Mouse (Mus musculus): Measurements from ENCODE around the gene Scn10a.

The Scn10a gene

GRCm38 (mm10) chr9:119575732-119576131 is 143.4 kb downstream of the Scn10a start:
- DNase-seq (ENCODE audit: low read depth): peak; percentile 25

GRCm38 (mm10) chr9:119574366-119574765 is 144.8 kb downstream of the Scn10a start:
- DNase-seq (ENCODE audit: low read depth): no peak

DNA sequence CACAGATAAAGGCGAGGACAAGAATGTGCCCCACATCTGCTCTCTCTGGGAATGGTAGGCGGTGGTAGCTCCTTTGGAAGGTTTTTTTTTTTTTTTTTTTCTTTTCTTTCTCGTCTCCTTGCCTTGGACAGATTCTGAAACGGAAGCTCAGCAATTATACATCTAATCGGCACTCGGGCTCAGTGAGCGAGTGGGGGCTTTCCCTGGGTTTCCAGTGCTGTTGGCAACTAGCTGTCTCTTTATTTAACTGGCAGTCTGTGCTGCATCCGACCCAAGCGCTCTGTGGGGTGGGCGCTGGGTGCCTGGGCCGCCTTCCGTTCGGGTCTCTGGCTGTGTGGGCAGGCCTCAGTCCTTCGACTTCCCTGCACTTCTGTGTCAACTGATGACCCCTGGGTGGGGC is 146.1 kb downstream of the Scn10a start:
- DNase-seq (ENCODE audit: low read depth): no peak

GRCm38 (mm10) chr9:119571411-119571888 is 147.7 kb downstream of the Scn10a start:
- no peak for DNase-seq (ENCODE audit: low read depth)

GRCm38 (mm10) chr9:119570652-119571051 is 148.5 kb downstream of the Scn10a start:
- DNase-seq (ENCODE audit: low read depth): no peak

DNA sequence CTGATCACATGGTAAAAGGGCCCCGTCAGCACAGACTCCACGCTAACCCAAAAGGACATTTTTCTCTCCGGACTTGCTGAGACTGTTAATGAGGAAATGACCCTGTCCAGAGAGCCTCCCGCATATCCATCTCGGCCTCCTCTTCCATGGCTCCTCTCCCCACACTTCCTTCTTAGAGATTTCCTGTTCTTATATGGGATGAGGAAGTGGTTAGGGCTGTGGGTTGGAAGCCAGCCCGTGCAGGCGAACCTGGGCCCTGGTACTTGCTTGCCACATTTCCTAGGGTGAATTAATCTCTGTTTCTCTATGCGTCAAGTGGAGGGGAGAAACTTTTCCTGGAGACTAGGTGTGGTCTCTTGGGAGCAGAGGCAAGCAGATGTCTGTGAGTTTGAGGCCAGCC is 150.4 kb downstream of the Scn10a start:
- DNase-seq (ENCODE audit: low read depth): no peak

DNA sequence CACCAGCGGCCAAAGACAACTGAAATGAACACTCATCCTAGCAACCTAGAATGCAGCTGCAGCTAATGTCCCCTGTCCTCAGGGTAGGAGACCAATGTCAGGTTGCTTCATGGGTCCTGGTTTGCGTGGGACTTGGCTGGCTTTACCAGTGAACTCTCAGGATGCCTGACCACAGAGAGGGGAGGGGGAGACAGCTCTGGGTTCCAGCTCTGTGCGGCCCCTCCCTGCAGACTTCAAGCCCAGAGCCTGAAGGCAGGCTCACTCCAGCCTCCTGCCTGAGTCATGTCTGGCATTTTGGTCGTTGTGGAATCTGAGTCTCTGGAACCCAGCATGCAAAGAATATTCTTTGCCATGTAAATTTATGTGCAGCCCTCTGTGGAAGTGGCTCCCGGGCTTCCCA is 151.3 kb downstream of the Scn10a start:
- no peak for DNase-seq (ENCODE audit: low read depth)

DNA sequence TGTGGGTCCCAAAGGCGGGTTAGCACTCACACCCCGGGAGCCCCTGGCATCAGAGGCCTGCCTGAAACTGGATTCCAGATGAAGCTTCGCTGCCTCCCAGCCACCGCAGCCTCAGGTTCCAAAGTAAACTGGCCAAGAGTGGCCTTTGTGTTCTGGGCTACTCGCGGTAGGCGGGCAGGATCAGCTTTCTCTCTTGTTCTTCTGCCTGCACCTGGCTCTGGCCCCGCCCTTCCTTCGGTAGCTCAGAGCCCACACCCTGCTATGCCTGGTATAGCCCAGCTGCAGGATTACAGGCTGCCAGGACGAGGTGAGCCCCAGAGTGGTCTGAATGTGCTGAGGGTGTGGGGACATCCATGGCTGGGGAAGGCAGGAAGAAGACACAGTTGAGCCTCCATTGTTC is 152.9 kb downstream of the Scn10a start:
- DNase-seq (ENCODE audit: low read depth): no peak

- DNase-seq (ENCODE audit: low read depth): no peak
Measured at GRCm38 (mm10) chr9:119564803-119565202, 154.3 kb downstream of the Scn10a start.

- DNase-seq (ENCODE audit: low read depth): no peak
Measured at GRCm38 (mm10) chr9:119563617-119564016, 155.5 kb downstream of the Scn10a start.

DNA sequence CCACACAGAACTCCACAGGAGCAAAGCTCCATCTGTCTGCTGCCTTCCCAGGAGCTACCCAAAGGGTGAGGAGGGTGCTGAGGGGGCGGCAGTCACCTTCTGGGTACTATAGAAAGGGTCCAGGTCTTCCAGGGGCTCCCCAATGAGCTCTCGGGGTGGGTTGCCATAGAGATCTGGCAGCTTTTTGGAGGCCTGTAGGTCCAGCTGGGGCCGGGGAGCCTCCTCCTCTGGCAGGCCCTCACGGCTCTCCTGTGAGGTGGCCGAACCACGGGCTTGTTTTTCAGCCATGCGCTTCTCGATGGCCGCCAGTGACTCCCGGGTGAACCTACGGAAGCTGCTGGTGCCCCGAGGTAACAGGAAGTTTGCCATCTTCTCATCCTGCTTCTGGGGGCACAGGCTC is 156.9 kb downstream of the Scn10a start:
- DNase-seq (ENCODE audit: low read depth): no peak

GRCm38 (mm10) chr9:119561746-119562145 is 157.4 kb downstream of the Scn10a start:
- no peak for DNase-seq (ENCODE audit: low read depth)

DNA sequence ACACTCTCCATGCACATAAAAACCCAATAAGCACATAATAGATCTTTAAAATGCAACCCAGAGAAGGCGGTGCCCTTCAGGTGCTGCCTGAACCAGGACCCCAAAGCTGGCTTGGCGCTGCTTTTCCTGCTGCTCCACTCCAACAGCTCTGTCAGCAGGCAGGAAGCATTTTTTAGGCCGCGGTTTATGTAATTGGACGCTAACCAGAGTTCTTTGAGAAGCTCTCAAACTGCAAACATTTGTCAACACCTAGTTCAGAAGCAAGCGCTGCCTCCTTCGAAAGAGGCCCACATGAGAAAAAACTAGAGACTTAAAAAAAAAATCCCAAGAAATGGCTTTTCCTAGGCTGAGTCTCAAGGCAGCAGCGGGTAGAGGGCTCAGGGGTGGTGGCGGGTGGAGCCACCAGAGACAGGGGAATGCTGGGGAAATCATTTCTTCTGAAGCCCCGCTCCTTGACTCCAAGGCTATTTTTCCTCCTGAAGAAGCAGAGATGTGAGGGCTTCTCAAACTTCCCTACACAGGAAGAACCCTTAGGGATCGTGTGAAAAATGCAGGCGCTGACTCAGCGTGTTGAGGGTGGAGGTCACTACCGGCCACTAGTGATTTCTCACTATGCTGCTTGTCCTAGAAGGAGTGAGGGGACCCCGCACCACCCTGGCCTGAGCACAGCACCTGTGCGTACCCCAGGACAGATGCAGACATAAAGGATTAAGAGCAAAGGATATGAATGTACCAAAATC is 159.4 kb downstream of the Scn10a start:
- no peak for DNase-seq (ENCODE audit: low read depth)

All from induced T-regulatory cell, adult 2 months (primary cell).